Mouse (Mus musculus) heart, embryonic 11.5 days (tissue): Measurements from ENCODE around the gene Abca13. TPM values are rescaled to one million over a fixed set of nuclear protein-coding genes. Genes with fewer than 3 reads are reported as not detected.

Source experiments
- ATAC-seq: fragments of 200-750 bp; cut with Nextera tagmentation; replicated peaks from 2 replicates; pipeline ENCODE4 v1.8.0; 2017; ENCODE audit warnings: moderate library complexity; ENCODE audit not compliant: insufficient number of reproducible peaks, low FRiP score, low TSS enrichment
- H3K27ac ChIP-seq: fragments of 300-500 bp; sonication (generic); 2 replicates; pipeline ENCODE4 v1.5.1; 2014; ENCODE audit warnings: mild to moderate bottlenecking, low read depth, low read length
- H3K27me3 ChIP-seq: fragments of 300-500 bp; sonication (generic); 2 replicates; pipeline ENCODE4 v1.6.1; 2014; ENCODE audit warnings: mild to moderate bottlenecking, low read length, mixed read lengths; ENCODE audit not compliant: control insufficient read depth, insufficient read depth
- H3K36me3 ChIP-seq: fragments of 300-500 bp; sonication (generic); 2 replicates; pipeline ENCODE4 v1.6.1; 2014; ENCODE audit warnings: mild to moderate bottlenecking, low read length, moderate library complexity, mixed read lengths; ENCODE audit not compliant: control insufficient read depth, insufficient read depth
- H3K4me1 ChIP-seq: fragments of 300-500 bp; sonication (generic); 2 replicates; pipeline ENCODE4 v1.6.1; 2014; ENCODE audit warnings: low read length; ENCODE audit not compliant: control insufficient read depth, insufficient read depth
- H3K4me2 ChIP-seq: fragments of 300-500 bp; sonication (generic); 2 replicates; pipeline ENCODE4 v1.6.1; 2014; ENCODE audit warnings: mild to moderate bottlenecking, moderate library complexity
- H3K4me3 ChIP-seq: fragments of 300-500 bp; sonication (generic); 2 replicates; pipeline ENCODE4 v1.5.1; 2014; ENCODE audit warnings: low read depth, low read length
- H3K9ac ChIP-seq: fragments of 300-500 bp; sonication (generic); 2 replicates; pipeline ENCODE4 v1.6.1; 2014; ENCODE audit warnings: mild to moderate bottlenecking, low read depth, low read length, moderate library complexity
- H3K9me3 ChIP-seq: fragments of 300-500 bp; sonication (generic); replicated peaks from 2 replicates; pipeline ENCODE4 v1.6.1; 2016; ENCODE audit warnings: low read length; ENCODE audit not compliant: control insufficient read depth
- WGBS: fragments of 180-500 bp; shearing (Covaris S2); extraction: QIAGEN DNeasy Blood & Tissue Kit; methylation state at CpG from one replicate; pipeline ENCODE4 v1.1.7; 2014; ENCODE audit not compliant: insufficient replicate concordance; 5-methylcytosine and 5-hydroxymethylcytosine counted together
- polyA plus RNA-seq: library from polyadenylated mRNA; unstranded; fragments of >200 nt; fragmentation: Nextera tagmentation; extraction: Ambion mirVana; gene quantifications from 2 replicates; pipeline ENCODE4 v1.2.1, GENCODE M21; 2014

The Abca13 gene
- polyA plus RNA-seq, 1 experiment from 2014 or later: 0.03 TPM

DNA sequence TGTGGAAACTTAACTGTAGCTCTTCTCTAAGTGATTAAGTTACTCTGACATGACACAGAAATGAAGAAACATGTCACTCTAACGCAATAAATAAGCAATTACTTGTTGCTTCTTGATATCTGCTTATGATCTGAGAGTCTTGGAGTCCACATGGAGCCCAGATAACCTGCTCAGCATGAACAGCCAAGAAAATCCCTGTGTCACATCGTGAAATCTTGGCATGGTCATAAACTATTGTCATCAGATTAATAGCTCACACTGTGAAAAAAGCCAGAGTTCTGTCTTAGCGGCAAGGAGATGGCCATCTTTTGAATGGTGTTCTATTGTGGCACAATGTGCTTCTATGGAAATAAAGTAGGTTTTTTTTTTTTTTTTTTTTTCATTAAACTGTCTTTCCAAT lies 336.8 kb downstream of the Abca13 start:
- H3K27me3 ChIP-seq: peaks cover 5% of the 10 kb centered on the region
- H3K9me3 ChIP-seq: no peaks in the 10 kb centered on the region
- no peaks in the 10 kb centered on the region for H3K4me1 ChIP-seq
- no peak overlapping the region for H3K4me2 ChIP-seq
- H3K4me3 ChIP-seq: no peak overlapping the region
- H3K27ac ChIP-seq: no peak overlapping the region
- H3K36me3 ChIP-seq: no peaks in the 10 kb centered on the region
- no peak overlapping the region for H3K9ac ChIP-seq
- no peak for ATAC-seq
- WGBS: 79% methylated on average over 3 of the region's 3 CpGs

DNA sequence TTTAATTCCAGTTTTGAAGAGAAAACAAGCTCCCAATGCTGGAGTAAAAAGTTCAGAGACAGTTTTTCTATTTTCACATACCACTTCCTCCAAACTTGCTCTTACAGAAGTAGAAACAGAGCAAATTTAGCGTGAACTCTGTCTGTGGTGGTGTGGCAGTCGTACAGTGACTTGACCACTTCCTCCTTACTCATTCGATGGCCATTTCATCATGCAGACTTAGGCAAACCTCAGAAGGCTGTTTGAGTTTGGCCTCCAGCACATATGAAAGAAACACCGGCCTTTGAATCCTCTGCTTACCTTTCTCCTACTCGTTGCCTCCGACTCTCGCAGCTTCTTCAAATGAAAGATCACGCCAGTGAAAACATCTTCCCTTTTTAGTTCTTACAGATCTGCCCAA lies 340.0 kb downstream of the Abca13 start:
- Histone ChIP-seq H3K9me3 (no peaks in the 10 kb centered on the region), H3K9ac (no peak overlapping the region), H3K27ac (no peak overlapping the region), H3K4me3 (no peak overlapping the region), H3K27me3 (peaks cover 9% of the 10 kb centered on the region), H3K36me3 (no peaks in the 10 kb centered on the region), H3K4me1 (no peaks in the 10 kb centered on the region), H3K4me2 (no peak overlapping the region)
- no peak for ATAC-seq
- WGBS: 81% methylated on average over 8 of the region's 8 CpGs

DNA sequence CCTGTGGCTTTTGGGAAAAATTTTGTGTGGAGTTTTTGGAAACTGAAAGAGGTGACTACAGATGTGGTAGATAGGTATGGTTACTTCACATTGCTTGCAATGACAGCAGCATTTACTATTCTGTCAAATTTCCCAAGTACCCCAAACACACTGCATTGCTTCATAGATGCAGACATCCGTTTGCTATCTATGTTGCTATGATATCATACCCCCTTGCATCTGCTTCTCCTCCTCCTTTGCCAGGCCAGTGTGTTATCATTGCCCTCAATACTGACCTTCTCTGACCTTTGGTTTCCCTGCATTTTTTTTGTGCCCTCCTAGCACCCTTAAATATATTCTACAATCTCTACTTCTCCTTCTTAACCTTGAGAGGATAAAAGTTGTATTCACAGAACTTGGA lies 341.4 kb downstream of the Abca13 start:
- no peak for ATAC-seq
- no peaks in the 10 kb centered on the region for H3K36me3 ChIP-seq
- no peak overlapping the region for H3K4me3 ChIP-seq
- no peak overlapping the region for H3K27ac ChIP-seq
- H3K9ac ChIP-seq: no peak overlapping the region
- no peaks in the 10 kb centered on the region for H3K4me1 ChIP-seq
- 40% methylated on average over 1 of the region's 1 CpGs for WGBS
- peaks cover 9% of the 10 kb centered on the region for H3K27me3 ChIP-seq
- H3K4me2 ChIP-seq: no peak overlapping the region
- H3K9me3 ChIP-seq: no peaks in the 10 kb centered on the region

DNA sequence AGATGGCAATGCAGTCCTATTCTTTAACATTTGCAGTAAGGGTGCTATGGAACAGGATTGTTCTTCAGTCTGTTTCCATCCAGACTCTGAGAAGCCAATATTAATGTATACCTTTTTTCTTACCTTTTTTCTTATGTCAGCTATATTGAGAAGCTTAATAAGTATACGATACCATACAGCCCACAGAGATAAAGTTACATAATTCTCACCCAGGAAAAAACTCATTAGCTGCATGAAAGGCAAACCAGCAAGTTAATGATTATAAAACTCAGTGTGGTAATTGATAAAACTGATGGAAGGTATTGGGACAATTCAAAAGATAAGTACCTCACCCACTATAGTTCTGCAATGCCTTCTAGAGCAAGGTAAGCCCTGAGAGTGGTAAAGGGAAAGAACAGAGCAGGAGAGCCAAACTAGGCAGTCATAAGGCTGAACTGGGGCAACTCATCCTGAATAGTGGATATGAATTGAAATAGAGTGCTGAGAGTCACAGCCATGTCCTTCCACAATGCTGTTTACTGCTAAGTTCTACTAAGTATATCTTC lies 342.0 kb downstream of the Abca13 start:
- Histone ChIP-seq H3K4me2 (no peak overlapping the region), H3K27ac (no peak overlapping the region), H3K27me3 (peaks cover 9% of the 10 kb centered on the region), H3K9ac (no peak overlapping the region), H3K4me1 (no peaks in the 10 kb centered on the region), H3K9me3 (no peaks in the 10 kb centered on the region), H3K36me3 (no peaks in the 10 kb centered on the region), H3K4me3 (no peak overlapping the region)
- no peak for ATAC-seq
- WGBS: 77% methylated on average over 1 of the region's 1 CpGs

- no peak overlapping the region for H3K4me3 ChIP-seq
- H3K27ac ChIP-seq: no peak overlapping the region
- H3K36me3 ChIP-seq: no peaks in the 10 kb centered on the region
- no peak overlapping the region for H3K4me2 ChIP-seq
- H3K9me3 ChIP-seq: no peaks in the 10 kb centered on the region
- peaks cover 9% of the 10 kb centered on the region for H3K27me3 ChIP-seq
- 45% methylated on average over 6 of the region's 6 CpGs for WGBS
- ATAC-seq: no peak
- H3K9ac ChIP-seq: no peak overlapping the region
- no peaks in the 10 kb centered on the region for H3K4me1 ChIP-seq
These were observed 345.1 kb downstream of the Abca13 start for GRCm38 (mm10) chr11:9536811-9537210.

GRCm38 (mm10) chr11:9538328-9538727 lies 346.6 kb downstream of the Abca13 start:
- H3K27me3 ChIP-seq: peaks cover 7% of the 10 kb centered on the region

DNA sequence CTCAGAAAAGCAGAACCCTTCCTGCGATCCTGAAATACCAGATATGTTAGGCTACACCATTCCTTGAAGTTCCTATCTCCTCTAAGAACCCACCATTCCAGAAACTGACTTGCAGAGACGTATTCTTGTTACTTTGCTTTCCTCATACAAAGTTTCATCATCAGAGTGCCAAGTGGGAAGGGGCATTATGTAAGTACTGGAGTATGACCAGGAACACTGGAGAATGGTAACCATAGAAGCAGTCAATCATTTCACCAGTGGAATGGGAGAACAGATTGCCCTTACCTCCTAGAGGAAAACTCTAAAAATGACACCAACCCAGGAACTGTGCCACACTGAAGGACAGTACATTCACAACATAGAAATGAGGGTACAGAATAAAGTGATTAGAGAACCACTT lies 368.3 kb downstream of the Abca13 start:
- WGBS: 76% methylated on average over 2 of the region's 2 CpGs
- no peak for ATAC-seq
- Histone ChIP-seq H3K9ac (no peak overlapping the region), H3K36me3 (no peaks in the 10 kb centered on the region), H3K27ac (no peak overlapping the region), H3K4me3 (no peak overlapping the region), H3K9me3 (no peaks in the 10 kb centered on the region), H3K27me3 (no peaks in the 10 kb centered on the region), H3K4me2 (no peak overlapping the region), H3K4me1 (no peaks in the 10 kb centered on the region)

More at GRCm38 (mm10) chr11:9538328-9538727, 346.6 kb downstream of the Abca13 start:
- Histone ChIP-seq H3K4me3 (no peak overlapping the region), H3K4me2 (no peak overlapping the region), H3K36me3 (no peaks in the 10 kb centered on the region), H3K9me3 (no peaks in the 10 kb centered on the region), H3K4me1 (no peaks in the 10 kb centered on the region), H3K9ac (no peak overlapping the region), H3K27ac (no peak overlapping the region)
- WGBS: 59% methylated on average over 1 of the region's 1 CpGs
- ATAC-seq: no peak

- 72% methylated on average over 2 of the region's 2 CpGs for WGBS
- Histone ChIP-seq H3K27me3 (no peaks in the 10 kb centered on the region), H3K4me3 (no peak overlapping the region), H3K27ac (no peak overlapping the region), H3K36me3 (no peaks in the 10 kb centered on the region), H3K4me2 (no peak overlapping the region), H3K9me3 (no peaks in the 10 kb centered on the region), H3K9ac (no peak overlapping the region), H3K4me1 (no peaks in the 10 kb centered on the region)
- no peak for ATAC-seq
These were observed 376.6 kb downstream of the Abca13 start for GRCm38 (mm10) chr11:9568302-9568701.

DNA sequence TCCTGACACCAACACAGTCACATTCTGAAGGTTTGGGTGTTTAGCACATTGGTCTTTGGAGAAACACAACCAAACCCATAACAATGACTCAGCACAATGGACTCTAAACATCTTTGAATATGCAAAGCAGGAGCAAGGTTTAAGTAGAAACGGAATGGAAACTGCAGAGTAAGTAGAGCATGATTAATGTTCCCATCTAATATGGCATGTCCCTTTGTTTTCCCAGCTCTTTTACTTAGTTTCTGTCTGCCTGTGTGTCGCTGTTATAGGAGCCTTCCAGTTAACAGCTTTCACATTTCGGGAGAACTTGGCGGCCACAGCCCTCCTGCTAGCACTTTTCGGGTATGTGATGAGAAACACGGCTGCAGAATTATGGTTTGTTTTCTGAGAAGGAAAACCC lies 378.6 kb downstream of the Abca13 start:
- no peaks in the 10 kb centered on the region for H3K9me3 ChIP-seq
- no peak overlapping the region for H3K27ac ChIP-seq
- no peaks in the 10 kb centered on the region for H3K36me3 ChIP-seq
- no peaks in the 10 kb centered on the region for H3K4me1 ChIP-seq
- H3K4me3 ChIP-seq: no peak overlapping the region
- H3K4me2 ChIP-seq: no peak overlapping the region
- no peak overlapping the region for H3K9ac ChIP-seq
- 70% methylated on average over 6 of the region's 6 CpGs for WGBS
- ATAC-seq: no peak
- H3K27me3 ChIP-seq: no peaks in the 10 kb centered on the region
